Mouse (Mus musculus) induced T-regulatory cell, adult 2 months (primary cell): ENCODE measurements around the gene Cpped1.

ENCODE experiments used
- DNase-seq: peaks from one replicate; pipeline ENCODE4 v3.0.0-alpha.2; 2012; ENCODE audit warnings: low read depth

Gene Cpped1

GRCm38 (mm10) chr16:11909035-11909591 lies at the start of gene Cpped1:
Cpped1 (minus strand) TSS chr16:11909445.
- DNase-seq, result peak; percentile 93

GRCm38 (mm10) chr16:11940477-11940876 lies 31.2 kb upstream of the Cpped1 start:
- DNase-seq, result peak; percentile 69

- DNase-seq, result no peak
Measured at GRCm38 (mm10) chr16:11910801-11911200, 1.6 kb upstream of the Cpped1 start.

- no peak for DNase-seq
Measured at GRCm38 (mm10) chr16:11909817-11910216, 572 bp upstream of the Cpped1 start.

DNA sequence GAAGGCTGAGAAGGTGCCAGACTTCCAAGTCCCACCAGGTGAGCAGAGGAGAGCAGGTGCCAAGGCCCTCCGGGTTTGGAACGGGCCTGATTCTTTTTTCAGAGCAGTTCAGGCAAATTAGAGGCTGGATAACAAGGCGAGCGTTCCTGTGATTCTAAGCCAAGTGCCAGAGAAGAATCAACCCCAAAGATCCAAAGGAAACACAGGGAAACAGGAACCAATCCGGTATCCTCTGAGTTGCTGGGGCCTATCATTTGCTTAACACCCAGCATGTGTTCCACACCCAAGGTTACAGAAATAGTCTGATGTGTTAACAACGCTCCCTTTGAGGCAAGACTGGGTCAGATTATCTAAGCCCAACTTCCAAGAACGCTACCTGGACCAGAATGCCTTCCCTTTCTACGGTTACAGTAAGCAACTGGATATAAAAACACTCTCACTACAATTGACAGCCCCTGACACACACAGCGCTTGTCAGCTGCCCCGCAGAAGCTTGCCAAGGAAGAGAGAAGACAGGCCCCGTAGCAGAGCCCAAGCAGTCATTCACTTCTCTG lies 707 bp downstream of the Cpped1 start:
- DNase-seq, result no peak

DNA sequence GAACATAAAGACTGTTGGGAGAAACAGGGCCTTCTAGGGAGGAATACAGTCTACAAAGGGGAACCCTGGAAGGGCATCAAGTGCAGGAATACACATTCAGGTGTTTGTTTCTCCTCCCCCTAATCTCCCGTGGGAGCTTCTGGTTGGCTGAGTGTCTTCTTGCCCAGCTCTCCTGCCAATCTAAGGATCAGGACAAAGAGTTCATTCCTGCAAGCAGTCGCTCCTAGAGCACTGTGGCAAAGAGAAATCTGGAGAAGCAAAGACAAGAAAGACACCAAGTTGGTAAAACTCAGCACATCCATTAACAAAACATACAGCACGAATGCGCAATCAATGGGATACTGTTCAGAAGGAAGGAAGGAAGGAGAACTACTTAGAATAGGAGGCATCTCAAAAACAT lies 1.4 kb downstream of the Cpped1 start:
- DNase-seq, result peak; percentile 10

DNA sequence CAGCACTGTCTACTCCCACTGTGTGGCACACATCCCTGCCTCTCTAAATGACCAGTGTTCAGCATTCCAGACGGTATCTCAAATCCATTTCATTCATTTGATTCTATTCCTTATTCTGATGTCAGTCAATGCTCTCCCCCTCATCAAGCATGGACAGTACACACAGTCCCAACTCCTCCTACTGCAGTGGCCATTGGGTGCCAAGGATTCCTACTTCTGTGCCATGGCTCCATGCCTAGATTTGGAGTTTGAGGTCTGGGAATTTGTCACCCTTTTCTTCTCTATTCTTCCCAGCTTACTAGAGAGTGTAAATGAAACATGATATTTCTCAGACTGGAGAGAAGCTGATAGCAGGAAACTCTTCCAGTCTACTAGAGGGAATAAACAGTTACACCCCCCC lies 2.3 kb downstream of the Cpped1 start:
- DNase-seq, result no peak

DNA sequence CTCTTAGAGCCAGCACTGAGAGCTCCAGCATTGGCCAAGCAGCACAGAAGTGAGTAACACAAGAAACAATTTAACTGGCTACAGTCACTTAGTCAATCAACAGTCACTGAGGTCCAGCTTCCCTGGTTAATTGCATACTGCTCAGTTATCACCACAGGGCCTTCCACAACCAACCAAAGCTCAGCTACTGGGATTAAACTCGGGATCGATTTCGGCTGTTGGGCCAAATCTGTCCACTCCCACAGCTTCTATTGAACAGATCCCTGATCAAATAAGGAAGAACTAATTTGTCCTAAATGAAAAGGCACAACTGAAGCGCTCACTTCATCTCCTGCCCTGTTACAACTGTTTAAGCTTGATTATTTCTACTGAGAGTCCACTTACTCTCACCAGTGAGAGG lies 4.0 kb downstream of the Cpped1 start:
- no peak for DNase-seq

GRCm38 (mm10) chr16:11902007-11902406 lies 7.2 kb downstream of the Cpped1 start:
- no peak for DNase-seq

DNA sequence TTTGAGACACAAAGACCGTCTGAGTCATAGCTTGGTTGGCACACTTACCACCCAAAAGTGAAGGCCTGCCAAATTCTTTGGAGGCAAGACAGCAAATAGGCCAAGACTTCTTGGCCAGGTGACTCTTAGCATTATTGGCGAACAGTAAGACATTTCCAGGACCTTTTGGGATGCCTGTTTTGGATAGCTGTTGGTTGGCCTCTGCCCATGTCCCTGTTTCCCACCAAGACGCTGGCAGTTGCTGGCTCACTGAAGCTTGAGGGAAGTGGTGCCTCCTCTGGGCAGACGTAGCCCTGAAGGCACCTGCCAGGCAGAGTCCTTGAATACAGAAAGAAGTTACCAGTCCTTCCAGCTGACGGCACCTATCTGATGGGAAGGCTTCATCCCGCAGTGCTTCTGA lies 8.9 kb downstream of the Cpped1 start:
- no peak for DNase-seq

DNA sequence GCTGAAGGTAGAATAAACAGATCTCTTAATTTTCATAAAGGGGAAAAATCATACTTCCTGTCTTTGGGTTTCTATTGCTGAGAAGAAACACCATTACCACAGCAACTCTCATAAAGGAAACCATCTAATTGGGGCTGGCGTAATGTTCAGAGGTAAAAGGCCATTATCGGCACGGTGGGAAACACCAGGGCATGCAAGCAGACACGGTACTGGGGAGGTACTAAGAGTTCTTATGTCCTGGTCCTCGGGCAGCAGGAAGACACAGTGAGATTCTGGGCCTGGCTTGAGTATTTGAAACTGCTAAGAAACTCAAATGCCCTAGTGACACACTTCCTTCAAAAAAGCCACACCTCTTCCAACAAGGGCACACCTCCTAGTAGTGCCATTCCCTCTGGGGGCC lies 12.8 kb downstream of the Cpped1 start:
- DNase-seq, result peak; percentile 73

GRCm38 (mm10) chr16:11894877-11895276 lies 14.4 kb downstream of the Cpped1 start:
- no peak for DNase-seq

DNA sequence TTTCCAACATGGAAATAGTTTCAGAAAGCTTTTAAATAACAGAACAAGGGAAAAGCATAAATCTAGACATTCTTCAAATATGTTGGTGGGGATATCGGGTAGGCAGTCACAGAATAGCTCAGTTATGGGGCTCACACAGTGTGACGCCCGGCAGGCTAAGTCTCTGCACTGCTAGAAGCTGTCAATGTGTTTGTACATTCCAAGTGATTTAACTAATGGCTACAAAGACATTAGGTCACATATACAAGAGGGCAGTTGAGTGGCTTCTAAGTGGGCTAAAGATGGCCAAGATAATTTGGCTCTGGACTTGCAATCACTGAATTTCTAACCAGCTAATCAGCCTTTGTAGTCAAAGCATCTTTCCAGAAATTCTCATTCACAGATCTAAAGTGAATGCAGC lies 19.1 kb downstream of the Cpped1 start:
- no peak for DNase-seq

GRCm38 (mm10) chr16:11889741-11890140 lies 19.5 kb downstream of the Cpped1 start:
- no peak for DNase-seq

GRCm38 (mm10) chr16:11881795-11882194 lies 27.4 kb downstream of the Cpped1 start:
- no peak for DNase-seq

- DNase-seq, result no peak
Measured at GRCm38 (mm10) chr16:11880461-11880860, 28.8 kb downstream of the Cpped1 start.

DNA sequence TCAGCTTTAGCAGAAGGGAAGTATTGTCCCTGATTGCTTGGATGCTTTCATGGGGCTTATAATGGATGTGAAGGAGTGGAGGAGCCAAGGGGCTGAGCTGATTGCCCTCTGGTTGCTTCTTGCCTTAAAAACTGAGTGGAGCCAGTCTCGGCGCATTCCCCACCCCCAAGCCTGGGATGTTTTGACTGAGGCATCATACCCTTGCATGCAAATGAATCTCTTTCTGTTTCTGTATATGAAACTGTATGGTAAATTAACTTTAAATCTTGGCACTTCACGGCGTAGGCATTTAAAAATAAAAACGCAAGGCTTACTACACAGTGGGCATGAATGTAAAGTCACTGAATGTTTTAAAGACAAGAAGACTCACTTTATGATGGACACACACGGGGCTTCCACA lies 30.0 kb downstream of the Cpped1 start:
- no peak for DNase-seq

- DNase-seq, result no peak
Measured at GRCm38 (mm10) chr16:11875227-11875626, 34.0 kb downstream of the Cpped1 start.

DNA sequence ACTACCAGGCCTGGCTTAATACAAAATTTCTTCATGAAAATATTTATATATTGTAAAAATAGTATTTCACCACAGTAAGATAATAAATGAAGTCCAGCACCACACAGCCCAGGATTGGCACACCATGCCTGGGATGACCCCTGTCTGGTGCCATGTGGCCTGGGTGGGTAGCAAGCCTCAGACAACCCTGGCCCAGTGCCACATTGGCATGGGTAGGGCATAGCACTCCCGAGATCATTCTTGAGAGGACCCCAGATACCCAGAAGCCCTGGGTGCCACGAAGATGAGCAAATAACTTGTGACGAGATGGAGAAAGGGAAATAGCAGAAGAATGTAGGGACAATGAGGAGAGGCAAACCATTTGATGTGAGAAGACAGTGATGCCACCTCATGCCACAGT lies 36.0 kb downstream of the Cpped1 start:
- no peak for DNase-seq

- DNase-seq, result no peak
Measured at GRCm38 (mm10) chr16:11868486-11868885, 40.8 kb downstream of the Cpped1 start.

DNA sequence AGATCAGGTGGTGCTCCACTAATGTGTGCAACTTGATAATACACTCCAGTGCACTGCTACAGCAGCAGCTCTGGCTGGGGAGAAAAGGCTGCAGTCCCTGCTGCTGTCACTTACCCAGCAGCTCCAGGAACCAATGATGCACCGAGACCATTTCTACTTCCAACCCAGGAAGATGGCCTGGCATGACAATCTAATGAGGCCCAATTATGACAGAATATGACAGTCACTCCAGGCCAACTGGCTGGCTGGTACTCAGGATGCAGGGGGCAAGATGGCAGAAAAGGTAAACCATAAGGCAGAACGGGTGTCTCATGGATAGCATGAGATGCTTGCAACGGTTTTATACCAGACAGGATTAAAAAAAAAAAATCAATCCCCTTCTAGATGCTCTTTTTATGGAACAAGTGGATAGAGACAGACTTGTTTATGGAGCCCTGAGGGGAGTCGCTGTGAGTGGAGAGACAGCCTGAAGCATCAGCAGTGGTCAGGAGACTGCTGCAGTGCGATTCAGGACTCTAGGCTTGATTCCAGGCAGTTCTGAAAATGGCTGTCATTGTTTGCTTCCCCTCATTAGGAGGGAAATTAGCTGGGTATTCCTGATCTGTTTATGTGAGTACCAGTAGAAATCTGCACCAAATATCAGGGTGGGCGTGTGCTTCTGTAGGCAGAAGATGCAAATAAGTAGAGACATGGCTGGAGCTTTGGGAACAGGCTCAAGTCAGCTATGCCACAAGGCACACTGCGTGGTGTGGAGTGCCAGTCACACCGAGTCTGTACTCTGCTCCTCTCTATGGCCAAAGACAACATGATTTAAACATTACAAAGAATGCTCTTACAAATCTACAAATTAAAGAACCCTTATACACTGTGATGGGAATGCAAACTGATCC lies 56.3 kb downstream of the Cpped1 start:
- no peak for DNase-seq

GRCm38 (mm10) chr16:11848990-11849658 lies 60.1 kb downstream of the Cpped1 start:
- DNase-seq, result no peak

DNA sequence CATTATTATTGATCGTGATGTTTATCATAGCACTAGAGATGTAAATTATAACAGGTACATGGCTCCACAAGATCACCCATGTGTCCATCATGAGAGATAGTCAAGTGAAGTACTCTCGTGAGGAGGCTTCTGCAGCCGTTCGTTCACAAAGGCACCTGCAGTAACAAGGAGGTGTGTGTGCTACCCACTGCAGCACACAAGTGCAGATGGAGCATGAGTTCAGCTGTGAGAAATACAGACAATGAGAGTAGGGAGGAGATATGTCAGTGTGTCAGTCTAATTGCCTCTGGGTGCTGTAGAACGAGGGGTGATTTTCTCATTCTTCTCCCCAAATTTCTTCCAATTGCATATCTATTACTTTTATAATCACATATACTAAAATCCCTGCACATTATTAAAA lies 63.9 kb downstream of the Cpped1 start:
- no peak for DNase-seq
